Mouse (Mus musculus): ENCODE measurements around the gene Btbd18. TPM values are rescaled to one million over a fixed set of nuclear protein-coding genes. Genes with fewer than 3 reads are reported as not detected.
A peak's percentile ranks its signal among the peaks of the same experiment; 100 is the strongest.

Gene Btbd18
- polyA plus RNA-seq (2015; fragmentation: Nextera tagmentation; extraction: Ambion mirVana), result 0.05 and 0.06 TPM in 2 replicates

DNA sequence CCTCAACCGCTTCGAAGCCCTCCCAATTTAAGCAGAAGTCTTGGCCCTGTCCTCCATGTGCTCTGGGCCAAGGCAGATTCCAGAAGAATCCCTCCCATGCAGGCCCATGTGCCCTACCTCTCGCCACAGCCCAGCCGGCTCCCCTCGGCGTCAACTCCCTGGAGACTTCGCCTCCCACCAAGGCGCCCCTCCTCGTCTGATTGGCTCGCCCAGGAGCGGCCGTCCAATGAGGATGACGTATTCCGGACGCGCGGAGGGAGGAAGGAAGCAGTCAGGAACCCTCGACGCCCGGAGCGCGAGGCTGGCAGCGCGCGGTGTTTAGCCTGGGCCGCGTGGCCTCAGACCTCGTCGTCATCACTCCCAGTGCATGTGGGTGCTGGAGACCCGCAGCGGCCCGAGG is at the start of gene Btbd18:
Gene Btbd18 (plus strand): TSS at position 274 of the 400 bp plus-strand sequence.
- WGBS, result 94% methylated on average over 32 of the region's 32 CpGs
- no peaks in the 10 kb centered on the region for H3K9me3 ChIP-seq
- H3K4me2 ChIP-seq (replicated peaks), result no peak within 1 kb of the TSS
- H3K9ac ChIP-seq, result no peak within 1 kb of the TSS
- no peaks in the 10 kb centered on the region for H3K36me3 ChIP-seq
- no peaks in the 10 kb centered on the region for H3K4me1 ChIP-seq (replicated peaks)
- no peak within 1 kb of the TSS for H3K27ac ChIP-seq
- ATAC-seq, result no peak
- H3K4me3 ChIP-seq (replicated peaks), result no peak within 1 kb of the TSS
- no peaks in the 10 kb centered on the region for H3K27me3 ChIP-seq (replicated peaks)

DNA sequence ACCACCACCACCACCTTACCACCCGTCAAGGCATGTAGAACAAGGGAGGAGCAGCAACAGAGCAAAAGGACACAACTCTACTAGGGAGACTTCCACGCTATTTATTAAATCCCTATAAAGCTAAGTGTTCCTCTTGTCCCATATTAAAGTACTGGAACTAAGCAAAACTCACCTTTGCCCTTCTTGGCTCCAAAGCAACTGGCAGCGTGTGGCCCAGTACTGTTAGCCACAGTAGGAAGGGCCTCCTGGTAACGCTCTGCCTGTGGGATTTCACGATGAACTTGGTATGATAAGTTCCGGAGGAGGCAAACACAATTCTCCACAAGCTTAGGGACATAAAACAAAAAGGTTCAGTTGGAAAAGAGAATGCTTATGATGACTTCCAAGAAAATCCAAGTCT is 46.1 kb upstream of the Btbd18 start:
- Histone ChIP-seq H3K9ac (no peak overlapping the region), H3K4me1 (replicated peaks) (no peaks in the 10 kb centered on the region), H3K4me3 (replicated peaks) (no peak overlapping the region), H3K36me3 (peaks cover 51% of the 10 kb centered on the region), H3K27me3 (replicated peaks) (no peaks in the 10 kb centered on the region), H3K4me2 (replicated peaks) (no peak overlapping the region), H3K9me3 (no peaks in the 10 kb centered on the region), H3K27ac (no peak overlapping the region)
- ATAC-seq, result no peak
- WGBS, result 94% methylated on average over 6 of the region's 6 CpGs

DNA sequence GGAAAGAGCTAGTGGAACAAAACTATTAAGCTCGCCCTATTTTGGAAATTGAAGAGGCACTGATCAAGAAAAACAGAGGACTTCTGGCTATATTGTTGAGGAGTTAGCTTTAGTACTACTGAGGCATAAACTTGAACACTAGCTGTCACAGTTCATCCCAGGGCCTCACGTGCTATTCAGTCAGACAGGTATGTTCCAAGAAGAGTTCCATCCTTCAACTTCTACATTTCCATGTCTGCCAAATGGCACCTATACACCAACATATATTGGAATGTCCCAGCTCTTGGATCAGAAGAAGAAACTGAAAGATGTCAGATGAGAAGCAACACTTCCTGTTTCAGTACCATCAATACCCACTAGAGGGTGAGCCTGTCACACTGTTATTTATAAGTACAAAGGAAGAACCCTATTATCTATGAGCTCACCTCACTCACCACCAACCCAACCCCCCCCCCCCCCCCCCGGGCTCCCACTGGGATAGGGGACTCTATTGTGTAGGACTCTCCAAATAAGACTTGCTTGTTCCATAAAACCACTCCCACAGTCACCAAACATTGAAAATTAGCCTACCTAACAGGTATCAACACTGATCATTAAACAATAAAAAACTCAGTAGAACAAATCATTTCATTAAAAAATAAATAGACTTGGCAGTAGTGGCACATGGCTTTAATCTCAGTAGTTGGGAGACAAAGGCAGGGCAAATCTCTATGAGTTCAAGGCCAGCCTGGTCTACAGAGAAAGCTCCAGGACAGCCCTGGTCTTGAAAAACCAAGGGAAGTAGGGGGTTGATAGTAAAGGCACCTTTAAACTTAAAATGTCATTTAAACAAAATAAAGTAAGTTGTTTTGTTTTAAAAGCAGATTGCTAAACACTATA is 41.0 kb upstream of the Btbd18 start:
- H3K36me3 ChIP-seq, result peaks cover 35% of the 10 kb centered on the region
- H3K9ac ChIP-seq, result no peak overlapping the region
- peak overlapping the region; percentile 44; the same call in 1 of the 2 replicates for H3K27ac ChIP-seq
- peaks cover 2% of the 10 kb centered on the region for H3K4me1 ChIP-seq (replicated peaks)
- peak; percentile 42 for ATAC-seq
- no peaks in the 10 kb centered on the region for H3K9me3 ChIP-seq
- H3K27me3 ChIP-seq (replicated peaks), result no peaks in the 10 kb centered on the region
- no peak overlapping the region for H3K4me3 ChIP-seq (replicated peaks)
- 62% methylated on average over 3 of the region's 3 CpGs for WGBS
- H3K4me2 ChIP-seq (replicated peaks), result no peak overlapping the region

GRCm38 (mm10) chr2:84618914-84619313 is 40.0 kb upstream of the Btbd18 start:
- Histone ChIP-seq H3K9ac (no peak overlapping the region), H3K4me3 (replicated peaks) (no peak overlapping the region), H3K36me3 (peaks cover 32% of the 10 kb centered on the region), H3K4me2 (replicated peaks) (no peak overlapping the region), H3K9me3 (no peaks in the 10 kb centered on the region), H3K27me3 (replicated peaks) (no peaks in the 10 kb centered on the region), H3K4me1 (replicated peaks) (peaks cover 6% of the 10 kb centered on the region), H3K27ac (peak overlapping the region; percentile 57)
- peak; percentile 95 for ATAC-seq
- 58% methylated on average over 2 of the region's 2 CpGs for WGBS

- ATAC-seq, result no peak
Measured at GRCm38 (mm10) chr2:84619646-84620340, 39.1 kb upstream of the Btbd18 start.

GRCm38 (mm10) chr2:84622668-84623067 is 36.2 kb upstream of the Btbd18 start:
- H3K4me1 ChIP-seq (replicated peaks), result peaks cover 17% of the 10 kb centered on the region
- no peak overlapping the region for H3K4me3 ChIP-seq (replicated peaks)
- no peaks in the 10 kb centered on the region for H3K9me3 ChIP-seq
- 69% methylated on average over 2 of the region's 2 CpGs for WGBS
- peaks cover 16% of the 10 kb centered on the region for H3K36me3 ChIP-seq
- no peak overlapping the region for H3K9ac ChIP-seq
- no peaks in the 10 kb centered on the region for H3K27me3 ChIP-seq (replicated peaks)
- no peak for ATAC-seq
- H3K27ac ChIP-seq, result no peak overlapping the region
- no peak overlapping the region for H3K4me2 ChIP-seq (replicated peaks)

More at GRCm38 (mm10) chr2:84619646-84620340, 39.1 kb upstream of the Btbd18 start:
- Histone ChIP-seq H3K27ac (peak overlapping the region; percentile 37), H3K4me1 (replicated peaks) (peaks cover 10% of the 10 kb centered on the region), H3K9ac (no peak overlapping the region), H3K9me3 (no peaks in the 10 kb centered on the region), H3K36me3 (peaks cover 30% of the 10 kb centered on the region), H3K4me3 (replicated peaks) (no peak overlapping the region), H3K27me3 (replicated peaks) (no peaks in the 10 kb centered on the region), H3K4me2 (replicated peaks) (no peak overlapping the region)
- 93% methylated on average over 21 of the region's 21 CpGs for WGBS

GRCm38 (mm10) chr2:84623428-84624119 is 35.3 kb upstream of the Btbd18 start:
- WGBS, result 87% methylated on average over 3 of the region's 3 CpGs
- no peak overlapping the region for H3K27ac ChIP-seq
- peaks cover 20% of the 10 kb centered on the region for H3K4me1 ChIP-seq (replicated peaks)
- H3K4me2 ChIP-seq (replicated peaks), result no peak overlapping the region
- no peak overlapping the region for H3K9ac ChIP-seq
- no peaks in the 10 kb centered on the region for H3K9me3 ChIP-seq
- no peaks in the 10 kb centered on the region for H3K27me3 ChIP-seq (replicated peaks)
- peaks cover 16% of the 10 kb centered on the region for H3K36me3 ChIP-seq
- no peak overlapping the region for H3K4me3 ChIP-seq (replicated peaks)
- no peak for ATAC-seq

GRCm38 (mm10) chr2:84624201-84624600 is 34.7 kb upstream of the Btbd18 start:
- peaks cover 16% of the 10 kb centered on the region for H3K36me3 ChIP-seq
- H3K27ac ChIP-seq, result no peak overlapping the region
- H3K4me3 ChIP-seq (replicated peaks), result no peak overlapping the region
- H3K4me1 ChIP-seq (replicated peaks), result peaks cover 23% of the 10 kb centered on the region
- no peak overlapping the region for H3K4me2 ChIP-seq (replicated peaks)
- no peak overlapping the region for H3K9ac ChIP-seq
- H3K9me3 ChIP-seq, result no peaks in the 10 kb centered on the region
- ATAC-seq, result no peak
- 90% methylated on average over 17 of the region's 17 CpGs for WGBS
- H3K27me3 ChIP-seq (replicated peaks), result no peaks in the 10 kb centered on the region

DNA sequence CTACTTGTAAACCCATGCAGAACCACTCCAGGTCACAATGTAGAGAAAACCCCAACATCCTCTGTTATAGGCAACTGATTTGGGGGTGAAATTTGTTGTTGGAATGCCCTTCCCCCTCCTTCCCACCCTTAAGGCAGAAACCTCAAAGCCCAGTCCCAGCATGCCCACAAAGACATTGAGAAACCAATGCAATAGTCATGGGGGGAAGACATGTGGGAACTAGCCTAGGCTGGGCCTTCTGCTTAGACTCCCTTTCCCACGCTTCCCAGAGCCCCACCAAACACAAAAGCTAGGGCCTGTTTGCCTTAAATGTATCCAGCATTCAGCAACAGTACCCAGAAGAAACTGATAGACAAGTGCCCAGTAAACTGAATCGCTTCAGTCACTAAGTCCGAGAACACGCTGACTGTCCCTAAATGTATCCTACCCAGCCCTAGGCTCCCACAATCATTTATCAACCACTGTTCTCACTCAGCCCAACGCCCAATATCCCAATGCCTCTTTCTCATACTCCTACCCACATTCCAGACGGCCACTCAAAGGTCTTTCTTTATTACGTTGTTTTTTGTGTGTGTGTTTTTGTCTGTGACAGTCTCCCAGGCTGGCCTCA is 32.4 kb upstream of the Btbd18 start:
- 59% methylated on average over 7 of the region's 7 CpGs for WGBS
- Histone ChIP-seq H3K9ac (no peak overlapping the region), H3K27ac (peak overlapping the region; percentile 64), H3K4me3 (replicated peaks) (no peak overlapping the region), H3K27me3 (replicated peaks) (no peaks in the 10 kb centered on the region), H3K9me3 (no peaks in the 10 kb centered on the region), H3K36me3 (peaks cover 5% of the 10 kb centered on the region; the same call in 1 of the 2 replicates), H3K4me1 (replicated peaks) (peaks cover 23% of the 10 kb centered on the region), H3K4me2 (replicated peaks) (peak overlapping the region; percentile 15)
- peak; percentile 14 for ATAC-seq

DNA sequence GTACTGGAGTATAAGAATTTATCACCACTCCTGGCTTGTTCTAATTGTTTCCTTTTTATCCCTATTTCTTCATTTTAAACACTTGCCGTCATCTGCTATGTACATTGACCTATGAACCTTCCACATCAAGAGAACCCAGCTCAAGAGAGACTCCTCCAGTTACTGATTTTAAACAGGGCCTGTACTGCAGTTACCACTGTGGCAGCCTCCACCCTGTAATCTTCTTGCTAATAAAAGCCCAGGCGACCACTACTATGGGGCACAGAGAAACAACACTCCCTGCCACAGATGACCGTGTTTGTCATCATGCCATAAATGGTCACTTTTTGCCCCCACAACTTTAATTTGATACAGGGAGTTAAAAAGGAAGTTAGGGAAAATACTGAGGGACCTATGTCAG is 31.8 kb upstream of the Btbd18 start:
- peak; percentile 78 for ATAC-seq
- Histone ChIP-seq H3K9me3 (no peaks in the 10 kb centered on the region), H3K4me2 (replicated peaks) (no peak overlapping the region), H3K9ac (no peak overlapping the region), H3K27ac (peak overlapping the region; percentile 64), H3K4me3 (replicated peaks) (no peak overlapping the region), H3K4me1 (replicated peaks) (peaks cover 28% of the 10 kb centered on the region), H3K27me3 (replicated peaks) (no peaks in the 10 kb centered on the region), H3K36me3 (peaks cover 5% of the 10 kb centered on the region; the same call in 1 of the 2 replicates)
- 23% methylated on average over 3 of the region's 3 CpGs for WGBS

DNA sequence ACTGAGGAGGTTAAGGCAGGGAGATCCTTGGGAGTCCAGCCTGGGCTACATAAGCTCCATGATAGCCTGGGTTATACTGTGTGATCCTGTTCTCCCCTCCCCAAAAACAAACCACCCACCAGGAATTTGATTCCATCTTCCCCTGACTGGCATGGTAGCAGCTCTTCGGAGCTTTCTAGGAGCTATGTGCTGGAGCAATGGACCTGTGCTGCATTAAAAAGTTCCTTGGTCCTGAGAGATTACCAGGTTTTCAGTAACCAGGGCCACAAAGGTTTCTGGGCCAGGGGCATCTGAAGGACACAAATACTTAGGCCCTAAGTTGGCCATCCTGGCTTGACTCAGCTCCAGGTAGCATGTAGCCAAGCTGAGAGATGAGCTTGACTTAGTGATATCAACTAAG is 26.9 kb upstream of the Btbd18 start:
- Histone ChIP-seq H3K36me3 (no peaks in the 10 kb centered on the region), H3K9me3 (no peaks in the 10 kb centered on the region), H3K4me2 (replicated peaks) (0 out of 2 replicates have a peak overlapping the region, but pooled peaks have one; percentile 25), H3K27ac (peak overlapping the region; percentile 59), H3K27me3 (replicated peaks) (no peaks in the 10 kb centered on the region), H3K9ac (no peak overlapping the region), H3K4me1 (replicated peaks) (peaks cover 51% of the 10 kb centered on the region), H3K4me3 (replicated peaks) (no peak overlapping the region)
- no peak for ATAC-seq
- 100% methylated on average over 1 of the region's 1 CpGs for WGBS

- no peaks in the 10 kb centered on the region for H3K9me3 ChIP-seq
- 3% methylated on average over 3 of the region's 3 CpGs for WGBS
- ATAC-seq, result peak; percentile 66
- H3K4me3 ChIP-seq (replicated peaks), result no peak overlapping the region
- peak overlapping the region; percentile 59 for H3K27ac ChIP-seq
- no peak overlapping the region for H3K9ac ChIP-seq
- H3K4me2 ChIP-seq (replicated peaks), result peak overlapping the region; percentile 25
- no peaks in the 10 kb centered on the region for H3K36me3 ChIP-seq
- peaks cover 59% of the 10 kb centered on the region for H3K4me1 ChIP-seq (replicated peaks)
- no peaks in the 10 kb centered on the region for H3K27me3 ChIP-seq (replicated peaks)
Measured at GRCm38 (mm10) chr2:84632999-84633398, 25.9 kb upstream of the Btbd18 start.

Measured in intestine, embryonic 15.5 days (tissue).